Mouse (Mus musculus) gastrocnemius, adult 8-10 months (tissue): Measurements from ENCODE around the gene Nalcn. TPM values are rescaled to one million over a fixed set of nuclear protein-coding genes. Genes with fewer than 3 reads are reported as not detected.

Experiments used
- DNase-seq, 2 experiments: peaks; one replicate each; pipeline ENCODE4 v3.0.0; 2022; ENCODE audit warnings: low spot score in 2 of 2
- total RNA-seq, 4 experiments: library from RNA; stranded (reverse); gene quantifications; 2 replicates each; pipeline ENCODE4 v1.2.4; 2022

The Nalcn gene
- total RNA-seq, 4 experiments from 2014 or later, result 0.10 to 0.40 (median 0.25) TPM

DNA sequence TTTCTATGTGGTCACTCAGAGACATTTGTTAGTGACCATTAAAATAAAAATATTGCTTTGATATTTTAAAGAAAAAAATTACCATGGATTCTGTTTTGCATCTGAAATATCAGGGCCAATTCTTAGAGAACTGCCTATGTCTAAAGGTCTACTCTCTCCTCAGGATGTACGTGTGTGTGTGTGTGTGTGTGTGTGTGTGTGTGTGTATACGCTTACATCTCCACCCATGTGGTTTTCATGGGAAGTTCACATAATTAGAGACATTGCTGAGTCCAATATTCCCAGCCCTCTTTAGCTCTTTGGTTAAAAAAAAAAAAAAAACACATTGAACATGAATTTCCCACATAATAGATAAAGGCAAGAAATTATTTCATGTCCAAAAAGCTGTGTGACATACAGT lies 114.0 kb downstream of the Nalcn start:
- DNase-seq, result no peak

DNA sequence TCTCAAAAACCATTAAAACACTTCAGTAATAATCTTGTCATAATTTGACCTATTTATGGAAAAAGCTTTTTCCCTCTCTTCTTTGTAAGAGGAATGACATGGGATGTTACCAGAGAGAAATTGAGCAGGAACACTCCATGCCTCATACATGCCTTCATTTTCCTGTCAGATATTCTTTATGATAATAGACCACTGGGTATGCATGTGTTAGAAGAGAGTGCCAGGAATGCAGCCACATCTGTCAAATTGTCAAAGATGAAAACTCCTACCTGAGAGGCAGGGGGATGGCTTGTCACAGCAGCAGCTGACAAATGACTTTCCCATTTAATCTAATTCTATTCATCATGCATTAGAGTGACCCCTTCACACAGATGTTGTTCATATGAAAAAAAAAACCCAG lies 131.4 kb downstream of the Nalcn start:
- DNase-seq, result no peak

DNA sequence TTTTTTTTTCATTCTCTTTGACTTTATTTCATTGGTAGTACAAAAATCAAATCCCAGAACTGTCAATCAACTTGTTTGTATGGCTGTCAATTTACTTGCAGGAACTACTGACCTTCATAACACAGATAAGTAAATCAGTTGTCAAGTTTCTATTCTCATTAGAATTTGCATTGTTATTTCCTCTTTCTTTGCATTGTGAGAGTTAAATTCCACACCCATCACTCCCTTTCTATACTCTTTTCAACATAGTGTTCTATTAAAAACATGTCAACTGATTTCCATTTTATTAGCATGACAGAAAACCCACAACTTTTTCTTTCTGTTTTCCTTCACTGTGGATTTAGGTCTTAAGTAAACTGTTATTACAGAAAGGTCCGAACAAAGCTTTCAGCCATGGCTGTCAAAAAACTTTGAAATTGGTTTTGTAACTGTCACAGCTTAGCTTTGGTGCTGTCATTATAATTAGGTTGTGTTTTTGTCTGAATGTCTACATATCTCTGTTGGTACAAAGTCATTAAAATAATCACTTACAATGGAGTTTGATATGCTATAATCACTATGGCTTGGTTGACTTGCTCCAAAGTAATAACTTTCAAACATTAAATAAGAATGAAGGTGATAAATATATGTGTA lies 138.3 kb downstream of the Nalcn start:
- no peak for DNase-seq

DNA sequence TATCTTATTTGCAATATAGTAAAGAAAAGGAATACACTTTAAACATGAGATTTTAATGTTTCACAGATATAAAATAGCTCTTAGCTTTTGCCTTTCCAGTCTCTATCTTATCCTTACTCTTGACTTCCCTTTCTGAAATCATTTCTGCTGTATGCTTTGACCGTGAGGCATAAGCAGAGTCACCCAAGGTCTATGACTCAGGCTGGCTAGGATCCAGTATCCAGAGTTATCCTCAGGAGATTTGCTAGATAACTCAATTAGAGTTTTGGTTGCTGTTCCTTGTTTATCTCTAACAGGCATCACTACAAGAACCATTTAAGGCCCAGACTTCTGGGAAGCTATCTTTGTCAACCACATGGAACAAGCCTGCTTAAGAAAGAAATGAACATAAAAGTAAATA lies 164.9 kb downstream of the Nalcn start:
- no peak for DNase-seq

DNA sequence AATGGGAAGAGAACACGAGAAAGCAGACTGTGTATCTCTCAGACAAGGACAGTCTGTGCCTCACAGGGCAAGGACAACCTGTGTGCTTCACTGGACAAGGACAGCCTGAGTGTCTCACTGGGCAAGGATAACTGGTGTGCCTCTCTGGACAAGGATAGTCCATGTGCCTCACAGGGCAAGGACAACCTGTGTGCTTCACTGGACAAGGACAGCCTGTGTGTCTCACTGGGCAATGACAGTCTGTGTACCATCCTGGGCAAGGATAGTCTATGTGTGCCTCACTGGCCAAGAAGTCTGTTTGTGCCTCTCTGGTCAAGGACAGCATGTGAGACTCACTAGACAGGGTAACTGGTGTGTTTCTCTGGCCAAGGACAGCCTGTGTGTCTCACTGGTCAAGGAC lies 180.9 kb downstream of the Nalcn start:
- no peak for DNase-seq

DNA sequence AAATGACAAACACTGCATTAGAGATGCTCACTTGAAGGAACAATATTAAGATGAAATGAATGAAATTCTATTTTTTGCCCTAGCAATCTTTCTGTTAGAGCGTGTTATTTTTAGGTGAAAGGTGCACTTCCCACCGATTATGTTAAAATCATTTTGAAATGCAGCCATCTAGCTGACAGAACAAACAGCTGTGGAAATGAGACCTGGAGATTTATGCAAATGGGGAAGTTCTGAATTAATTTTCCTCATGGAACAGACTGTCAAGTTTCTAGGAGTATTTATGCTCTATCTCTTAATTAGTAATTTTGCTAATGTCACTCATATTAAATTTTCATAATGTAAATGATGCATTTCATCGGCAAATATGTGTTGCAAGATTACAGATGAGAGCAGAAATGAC lies 191.4 kb downstream of the Nalcn start:
- no peak for DNase-seq

DNA sequence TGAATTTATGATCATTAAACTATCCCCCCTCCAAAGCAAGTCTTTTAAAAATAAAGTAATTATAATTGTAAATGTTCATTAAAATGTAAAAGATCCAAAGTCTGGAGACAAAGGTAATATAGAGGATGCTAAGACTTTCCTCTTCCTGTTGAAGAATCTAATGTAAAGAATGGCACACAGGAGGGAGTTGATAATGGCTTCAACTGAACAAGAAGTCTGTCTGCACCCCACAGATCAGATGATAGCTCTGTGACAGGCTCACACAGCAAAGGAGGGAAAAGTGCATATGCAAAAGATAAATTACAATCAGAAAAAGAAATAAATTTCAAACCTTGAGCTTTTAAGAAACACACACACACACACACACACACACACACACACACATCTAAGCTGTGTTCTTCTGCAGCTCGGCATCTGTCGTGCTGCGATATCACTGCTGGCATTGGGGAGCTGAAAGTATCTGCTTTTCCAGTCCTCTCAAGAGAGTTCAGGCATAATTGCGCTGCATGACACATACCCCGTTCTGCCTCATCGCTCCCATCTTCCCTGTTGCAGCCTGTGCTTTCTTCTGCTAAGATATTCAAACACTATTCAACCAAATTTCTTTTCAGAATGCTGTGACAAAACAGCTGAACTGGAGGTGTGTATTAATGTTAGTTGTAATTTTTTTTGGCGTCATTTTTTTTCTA lies 250.6 kb downstream of the Nalcn start:
- DNase-seq, result no peak

DNA sequence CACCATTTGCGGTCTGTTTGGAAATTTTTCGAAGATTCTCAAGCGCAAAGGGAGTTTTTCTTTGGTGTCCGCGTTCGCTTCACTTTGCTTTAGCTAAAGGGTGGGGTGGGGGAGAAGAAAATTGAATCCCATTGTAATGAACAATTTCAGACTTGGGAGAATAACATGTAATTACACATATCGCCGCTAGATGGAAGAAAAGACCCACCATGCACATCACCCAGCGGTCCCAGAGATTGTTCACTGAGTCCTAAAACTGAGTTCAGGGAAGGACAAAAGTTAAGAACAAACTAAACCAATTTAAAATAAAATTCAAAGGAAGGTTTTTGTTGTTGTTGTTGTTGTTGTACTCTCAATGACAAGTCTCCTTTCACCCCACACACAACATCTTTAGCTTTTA lies 255.4 kb downstream of the Nalcn start:
- no peak for DNase-seq

DNA sequence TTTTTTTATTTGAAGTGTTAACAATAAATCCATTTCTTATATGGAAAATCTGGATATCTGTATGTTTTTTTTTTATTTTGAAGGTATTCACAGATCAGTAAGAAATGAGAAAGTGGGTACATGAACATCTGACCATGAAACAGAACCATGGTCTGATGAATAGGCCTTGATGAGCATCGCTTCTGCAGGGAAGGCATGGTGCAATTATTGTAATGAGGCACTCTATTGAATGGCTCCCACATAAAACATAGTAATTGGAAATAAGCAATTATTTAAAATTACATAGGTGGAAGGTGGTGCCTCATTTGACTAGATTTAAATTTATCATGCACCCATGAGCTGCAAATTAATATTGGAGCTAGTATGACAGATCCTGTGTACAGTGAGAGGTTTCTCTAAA lies 267.3 kb downstream of the Nalcn start:
- no peak for DNase-seq

DNA sequence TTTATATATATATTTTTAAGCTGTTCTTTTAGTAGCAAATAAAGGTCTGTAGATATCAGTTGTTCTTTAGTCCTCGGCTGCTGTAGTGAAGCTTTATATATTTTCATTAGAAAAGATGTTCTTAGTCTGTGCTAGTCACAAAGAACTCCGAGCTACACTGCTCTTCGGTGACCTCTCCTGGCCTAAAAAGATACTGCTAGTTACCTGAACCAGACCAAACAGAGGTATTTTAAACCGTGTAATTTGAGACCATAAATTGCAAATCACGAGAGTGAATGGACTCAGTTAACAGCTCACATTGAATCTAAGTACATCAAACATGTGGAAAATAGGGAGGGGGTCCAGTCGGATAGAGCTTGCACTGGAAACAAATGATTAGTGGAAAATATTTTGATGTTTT lies 274.0 kb downstream of the Nalcn start:
- no peak for DNase-seq

DNA sequence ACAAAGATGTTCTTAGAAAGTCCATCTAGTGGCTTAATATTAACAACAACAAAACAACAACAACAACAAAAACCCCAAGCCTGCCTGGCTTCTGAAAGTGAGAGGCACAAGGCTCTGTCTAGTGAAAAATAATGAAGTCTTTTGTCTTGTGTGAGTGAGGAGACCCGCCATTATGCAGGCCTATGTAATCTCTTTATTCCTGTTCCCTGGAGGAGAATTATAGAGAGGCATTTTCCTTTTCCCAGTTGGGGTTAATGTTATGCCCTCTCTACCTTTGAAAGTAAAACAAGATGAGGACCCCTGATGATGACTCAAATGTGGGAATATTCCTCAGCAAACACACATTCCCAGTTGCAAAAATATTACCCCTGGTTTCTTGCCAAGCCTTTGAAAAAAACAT lies 295.1 kb downstream of the Nalcn start:
- DNase-seq, result no peak

DNA sequence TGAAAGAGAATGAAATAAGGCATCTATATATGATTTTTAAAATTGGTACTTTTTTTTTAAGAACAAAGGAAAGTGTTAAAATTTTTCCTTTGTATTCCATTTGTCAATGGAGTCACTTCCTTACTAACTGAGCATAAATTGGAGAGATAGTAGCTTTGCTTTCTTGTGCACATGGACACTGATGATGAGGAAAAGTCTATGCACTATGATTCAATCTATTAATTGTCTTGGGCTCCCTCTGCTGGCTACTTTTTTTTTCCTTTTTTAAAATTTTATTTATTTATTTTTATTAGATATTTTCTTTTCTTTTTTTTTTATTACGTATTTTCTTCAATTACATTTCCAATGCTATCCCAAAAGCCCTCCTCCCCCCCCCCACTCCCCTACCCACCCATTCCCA lies 312.6 kb downstream of the Nalcn start:
- DNase-seq, result no peak

DNA sequence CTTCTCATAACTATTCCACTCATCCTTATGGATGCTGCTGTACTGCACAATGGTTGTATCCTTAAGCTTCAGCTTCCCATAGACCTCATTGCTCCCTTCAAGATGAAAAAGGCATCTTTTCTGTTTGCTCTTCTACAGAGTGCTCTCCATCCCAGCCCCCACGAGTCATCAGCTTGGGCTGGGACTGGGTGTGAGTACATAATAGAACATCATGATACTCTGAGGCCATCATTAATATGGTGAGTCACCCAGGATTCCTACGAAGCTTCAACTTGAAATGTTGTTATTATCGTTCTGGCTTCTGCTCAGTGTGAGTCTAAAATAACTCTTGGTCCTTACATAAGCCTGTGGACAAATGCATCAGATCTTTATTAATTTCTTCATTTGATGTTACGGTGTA lies 314.6 kb downstream of the Nalcn start:
- no peak for DNase-seq

DNA sequence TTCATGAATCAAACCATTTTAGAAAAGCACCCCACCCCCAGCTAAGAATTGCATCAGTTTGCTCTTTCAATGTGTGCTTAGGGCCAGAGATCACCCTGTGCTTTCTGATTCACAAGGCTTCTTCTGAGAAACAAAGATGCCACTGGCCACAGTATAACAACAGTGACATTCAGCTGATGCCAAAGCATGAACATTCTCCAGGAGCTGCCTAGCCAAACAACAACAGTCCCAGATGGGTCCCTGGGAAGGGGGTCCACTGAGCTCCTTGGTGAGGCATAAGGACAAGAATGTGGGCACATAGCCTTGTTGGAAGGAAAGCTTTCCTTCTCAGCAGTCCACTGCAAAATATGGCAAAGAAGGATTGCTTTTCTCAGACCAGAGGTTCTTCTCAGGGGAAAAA lies 330.9 kb downstream of the Nalcn start:
- DNase-seq, result no peak

DNA sequence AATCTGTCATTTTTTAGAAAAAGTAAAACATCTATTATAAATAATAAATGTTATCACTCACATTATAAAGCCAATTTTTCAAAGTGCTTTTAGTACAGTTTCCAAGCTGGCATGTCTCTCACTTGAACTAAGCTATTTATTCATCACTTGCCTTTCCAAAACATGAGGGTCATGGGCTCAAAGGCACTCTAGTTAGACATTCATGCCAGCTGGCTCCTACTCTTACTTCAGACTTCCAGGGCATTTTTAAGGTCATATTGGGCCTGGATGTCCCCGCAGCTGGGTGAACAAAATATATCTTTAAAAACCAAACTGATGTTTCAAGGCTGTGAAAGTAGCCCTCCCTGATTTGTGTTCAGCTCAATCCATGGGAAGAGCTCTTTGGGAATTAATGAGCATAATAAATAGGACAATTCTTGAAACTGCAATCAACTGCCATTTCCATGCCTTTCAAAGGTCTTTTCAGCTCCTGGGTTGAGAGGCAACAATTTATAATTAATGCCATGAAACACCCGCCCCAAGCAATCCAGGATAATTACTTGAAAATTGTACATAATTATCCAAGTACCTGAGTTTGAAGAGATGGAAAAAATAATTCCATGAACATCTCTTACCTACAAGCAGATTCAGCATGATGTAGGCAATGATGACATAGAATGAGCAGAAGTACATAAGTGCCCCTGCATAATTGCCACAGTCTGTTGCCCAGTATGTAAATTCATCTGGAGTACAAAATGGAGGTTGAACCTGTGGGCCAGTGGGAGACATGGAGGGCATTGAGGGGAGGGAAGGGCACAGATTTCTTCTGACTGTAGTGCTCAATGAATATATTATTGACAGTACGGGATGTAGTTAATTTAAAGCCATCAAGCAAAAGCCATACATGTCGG lies 335.6 kb downstream of the Nalcn start:
- no peak for DNase-seq

DNA sequence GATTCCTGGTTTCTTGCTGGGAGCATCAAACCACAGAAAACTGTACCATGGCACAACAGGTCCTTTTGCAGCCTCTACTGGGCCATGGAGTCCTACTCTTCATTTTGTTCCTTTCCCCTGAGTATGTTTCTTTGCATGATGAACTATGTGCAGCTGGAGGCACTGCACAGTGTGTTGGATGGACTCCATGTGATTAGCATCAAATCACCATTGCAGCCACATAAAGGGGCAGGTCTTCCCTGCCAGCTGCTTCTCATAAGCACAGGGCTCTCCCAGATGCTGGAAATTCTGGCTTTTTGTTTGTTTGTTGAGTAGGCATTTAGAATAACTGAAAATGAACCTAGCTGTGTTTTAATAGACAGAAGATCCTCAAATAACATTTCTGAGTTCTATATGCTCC lies 344.8 kb downstream of the Nalcn start:
- no peak for DNase-seq

DNA sequence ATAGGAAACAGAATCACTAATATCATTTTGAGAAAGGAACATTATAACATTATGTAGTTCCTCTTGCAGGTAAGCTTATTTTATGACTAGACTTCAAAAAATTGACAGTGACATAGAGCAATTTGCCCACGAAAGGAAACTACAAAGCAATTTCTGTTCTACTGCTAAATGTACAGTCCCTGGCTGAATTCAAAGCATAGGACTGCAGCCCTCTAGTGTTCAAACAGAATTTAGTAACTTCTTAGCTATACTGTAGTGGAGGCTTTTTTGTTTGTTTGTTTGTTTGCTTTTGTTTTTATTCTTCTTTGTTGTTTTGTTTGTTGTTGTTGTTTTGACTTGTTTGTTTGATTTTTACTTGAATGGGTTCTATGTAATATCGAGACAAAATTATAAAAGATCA lies 354.8 kb downstream of the Nalcn start:
- no peak for DNase-seq

DNA sequence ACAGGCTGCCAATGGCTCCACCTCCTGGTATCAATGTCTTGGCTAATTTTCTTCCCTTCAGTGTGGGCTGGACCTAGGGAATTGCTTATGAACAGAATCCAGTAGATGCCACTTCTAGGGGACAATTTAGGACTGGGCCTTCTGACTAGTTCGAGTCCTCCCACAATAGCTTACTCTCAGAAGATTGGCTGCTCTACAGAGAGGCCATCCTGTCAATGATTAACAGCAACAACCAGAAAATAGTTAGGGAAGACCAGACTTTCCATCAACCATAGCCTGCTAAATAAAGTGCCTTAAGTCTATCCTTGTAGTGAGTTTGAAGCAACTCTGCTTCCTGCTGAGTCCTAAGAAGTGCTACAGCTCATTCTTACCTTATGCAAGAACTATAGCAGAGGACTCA lies 386.2 kb downstream of the Nalcn start:
- no peak for DNase-seq

DNA sequence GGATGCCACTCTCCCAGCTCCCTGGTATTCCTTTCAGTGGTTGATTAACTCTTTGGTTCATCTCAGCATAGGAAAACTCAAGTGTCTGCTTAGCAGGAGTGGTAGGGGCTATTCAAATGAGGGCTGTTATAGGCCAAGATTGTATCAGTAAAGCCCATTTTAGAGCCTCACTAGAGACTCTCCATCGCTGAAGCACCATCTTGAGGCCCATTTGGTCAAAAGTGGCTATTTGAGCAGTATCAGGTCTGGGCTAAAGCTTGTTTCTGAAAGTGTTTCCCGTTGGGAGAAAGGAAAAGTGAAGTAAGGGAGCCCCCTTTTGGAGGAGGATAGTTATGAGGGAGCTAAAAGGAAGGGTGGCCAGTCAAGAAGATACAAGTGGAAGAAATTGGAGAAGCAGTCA lies 387.0 kb downstream of the Nalcn start:
- no peak for DNase-seq

DNA sequence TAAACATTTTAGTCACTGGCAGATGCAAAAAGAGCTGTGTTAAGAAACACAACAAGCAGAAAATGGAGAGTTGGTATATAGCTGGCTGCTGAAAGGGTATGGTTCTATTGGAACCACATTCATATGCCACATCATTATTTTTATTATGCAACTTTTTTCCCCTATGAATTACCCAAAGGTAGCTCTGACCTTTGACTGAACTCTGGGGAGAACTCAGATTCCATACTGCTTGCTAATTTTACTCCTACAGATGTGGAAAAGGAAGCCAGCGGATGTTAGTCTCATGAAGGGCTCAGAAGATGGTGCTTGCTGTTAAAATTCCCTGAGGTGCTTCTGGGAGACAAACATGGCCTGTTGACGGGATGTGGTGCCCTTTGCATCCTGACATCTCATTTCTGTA lies 389.9 kb downstream of the Nalcn start:
- DNase-seq, result no peak

DNA sequence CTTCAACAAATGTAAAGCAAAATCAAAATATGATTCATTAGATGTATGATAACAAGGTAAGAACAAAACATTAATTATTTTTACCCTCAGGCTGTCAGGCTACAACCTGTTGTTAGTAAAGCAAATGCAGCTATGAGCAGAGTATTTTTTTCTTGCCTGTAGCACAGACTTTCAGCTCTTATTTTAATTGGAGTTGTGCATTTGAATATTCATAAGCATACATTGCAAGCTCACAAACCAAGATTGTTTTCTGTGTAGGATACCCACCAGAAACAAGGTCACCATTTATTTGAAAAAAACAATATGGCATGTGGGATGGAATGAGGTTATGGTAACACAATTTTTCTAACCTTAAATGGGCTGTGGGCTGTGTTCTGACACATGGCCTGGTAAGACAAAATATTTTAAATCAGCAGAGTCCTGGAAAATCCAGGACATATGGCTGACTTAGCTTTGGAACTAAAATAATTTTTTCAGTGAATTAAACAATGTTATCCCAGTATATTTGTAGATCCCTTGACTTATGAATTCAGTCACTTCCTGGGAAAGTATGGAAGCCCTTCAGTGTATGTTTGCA lies 394.2 kb downstream of the Nalcn start:
- no peak for DNase-seq
